Mouse (Mus musculus): ENCODE measurements around the gene Gm20388. TPM values are rescaled to one million over a fixed set of nuclear protein-coding genes. Genes with fewer than 3 reads are reported as not detected.
A peak's percentile ranks its signal among the peaks of the same experiment; 100 is the strongest.

Gm20388 gene
- polyA plus RNA-seq, 1 experiment, result 49.7 TPM

DNA sequence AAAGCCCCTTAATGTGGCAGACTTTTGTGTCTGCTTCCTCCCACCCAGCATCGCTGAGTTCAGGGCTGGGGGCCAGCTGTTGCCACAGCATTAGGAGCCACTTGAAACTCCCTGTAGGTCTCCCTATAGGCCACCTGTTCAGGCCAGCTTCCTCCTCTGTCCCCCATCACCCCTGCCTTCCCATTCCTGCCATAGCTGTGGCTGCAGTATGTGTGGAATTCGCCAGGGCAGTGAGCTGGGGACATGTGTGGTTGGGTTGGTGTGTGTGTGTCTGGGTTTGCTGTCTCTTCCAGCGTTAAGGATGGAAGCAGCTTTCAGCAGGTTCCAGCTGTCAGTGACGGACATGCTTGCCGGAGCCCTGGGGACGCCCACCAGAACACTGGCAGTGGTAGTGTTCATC is 2125.7 kb downstream of the Gm20388 start:
- TF ChIP-seq CTCF (conservative IDR thresholded peaks at IDR 0.05; ENCODE audit: insufficient read depth, insufficient read length, low read depth, low read length) (no peak), POLR2A (IDR thresholded peaks at IDR 0.05; ENCODE audit: low read depth, low read length) (no peak)
- Histone ChIP-seq H3K4me1 (ENCODE audit: control insufficient read depth, insufficient read depth, low read length) (no peaks in the 10 kb centered on the region), H3K27me3 (replicated peaks; ENCODE audit: control insufficient read depth, insufficient read depth, low read length) (no peaks in the 10 kb centered on the region), H3K4me3 (ENCODE audit: insufficient read depth, low read depth, low read length) (no peak overlapping the region), H3K27ac (ENCODE audit: insufficient read depth, low read depth, low read length) (no peak overlapping the region), H3K36me3 (ENCODE audit: control insufficient read depth, insufficient read depth, low read length) (no peaks in the 10 kb centered on the region)
- 79% methylated on average over 6 of the region's 6 CpGs for WGBS
- DNase-seq, result no peak

DNA sequence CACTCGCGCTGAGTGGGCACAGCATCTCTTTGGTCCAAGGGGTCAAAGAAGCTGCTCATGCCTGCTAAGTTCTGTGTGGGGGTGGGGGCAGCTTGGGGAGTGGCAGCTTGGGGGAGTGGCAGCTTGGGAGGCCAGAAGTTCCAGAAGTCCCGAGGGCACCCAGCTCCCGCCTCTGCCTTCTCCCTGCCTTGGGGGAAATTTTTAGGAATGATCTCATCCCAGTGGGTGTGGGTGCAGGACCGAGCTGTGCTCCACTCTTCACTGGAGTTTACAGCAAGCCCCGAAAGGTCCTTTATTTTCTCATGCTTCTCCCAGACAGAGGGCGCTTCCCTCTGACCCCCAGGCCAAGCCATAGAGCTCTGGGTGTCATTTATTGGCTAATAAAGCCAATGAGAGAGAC is 2126.6 kb downstream of the Gm20388 start:
- WGBS, result 58% methylated on average over 7 of the region's 7 CpGs
- no peak overlapping the region for H3K27ac ChIP-seq (ENCODE audit: insufficient read depth, low read depth, low read length)
- H3K4me3 ChIP-seq (ENCODE audit: insufficient read depth, low read depth, low read length), result no peak overlapping the region
- DNase-seq, result no peak
- TF ChIP-seq POLR2A (IDR thresholded peaks at IDR 0.05; ENCODE audit: low read depth, low read length), result no peak
- TF ChIP-seq CTCF (conservative IDR thresholded peaks at IDR 0.05; ENCODE audit: insufficient read depth, insufficient read length, low read depth, low read length), result no peak
- no peaks in the 10 kb centered on the region for H3K4me1 ChIP-seq (ENCODE audit: control insufficient read depth, insufficient read depth, low read length)
- no peaks in the 10 kb centered on the region for H3K27me3 ChIP-seq (replicated peaks; ENCODE audit: control insufficient read depth, insufficient read depth, low read length)
- H3K36me3 ChIP-seq (ENCODE audit: control insufficient read depth, insufficient read depth, low read length), result no peaks in the 10 kb centered on the region

DNA sequence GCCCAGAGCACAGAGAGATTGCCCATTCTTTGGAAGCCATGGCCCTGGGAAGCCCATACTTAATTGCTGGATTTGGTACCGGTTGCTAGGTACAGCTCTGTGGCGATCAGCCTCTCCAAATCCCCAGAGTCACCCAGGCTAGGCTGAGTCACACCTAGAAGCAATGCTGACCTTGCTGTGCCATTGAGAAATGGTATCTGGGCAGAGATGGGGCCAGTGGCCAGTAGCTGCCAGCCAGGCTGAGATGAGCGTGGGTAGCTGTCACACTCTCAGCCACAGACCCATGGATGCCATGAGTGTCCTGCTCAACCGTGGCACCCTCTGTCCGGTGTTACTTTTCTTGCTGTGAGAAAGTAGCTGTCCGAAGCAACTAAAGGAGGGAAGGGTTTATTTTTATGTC is 2127.4 kb downstream of the Gm20388 start:
- Histone ChIP-seq H3K27me3 (replicated peaks; ENCODE audit: control insufficient read depth, insufficient read depth, low read length) (no peaks in the 10 kb centered on the region), H3K4me3 (ENCODE audit: insufficient read depth, low read depth, low read length) (no peak overlapping the region), H3K4me1 (ENCODE audit: control insufficient read depth, insufficient read depth, low read length) (no peaks in the 10 kb centered on the region), H3K36me3 (ENCODE audit: control insufficient read depth, insufficient read depth, low read length) (no peaks in the 10 kb centered on the region), H3K27ac (ENCODE audit: insufficient read depth, low read depth, low read length) (no peak overlapping the region)
- no peak for TF ChIP-seq POLR2A (IDR thresholded peaks at IDR 0.05; ENCODE audit: low read depth, low read length)
- TF ChIP-seq CTCF (conservative IDR thresholded peaks at IDR 0.05; ENCODE audit: insufficient read depth, insufficient read length, low read depth, low read length), result no peak
- WGBS, result 95% methylated on average over 6 of the region's 6 CpGs
- no peak for DNase-seq

GRCm38 (mm10) chr8:122039452-122039851 is 2128.8 kb downstream of the Gm20388 start:
- TF ChIP-seq CTCF (conservative IDR thresholded peaks at IDR 0.05; ENCODE audit: insufficient read depth, insufficient read length, low read depth, low read length), result no peak
- TF ChIP-seq POLR2A (IDR thresholded peaks at IDR 0.05; ENCODE audit: low read depth, low read length), result no peak
- no peaks in the 10 kb centered on the region for H3K36me3 ChIP-seq (ENCODE audit: control insufficient read depth, insufficient read depth, low read length)
- H3K4me3 ChIP-seq (ENCODE audit: insufficient read depth, low read depth, low read length), result no peak overlapping the region
- no peaks in the 10 kb centered on the region for H3K4me1 ChIP-seq (ENCODE audit: control insufficient read depth, insufficient read depth, low read length)
- no peaks in the 10 kb centered on the region for H3K27me3 ChIP-seq (replicated peaks; ENCODE audit: control insufficient read depth, insufficient read depth, low read length)
- WGBS, result 77% methylated on average over 4 of the region's 4 CpGs
- no peak for DNase-seq
- no peak overlapping the region for H3K27ac ChIP-seq (ENCODE audit: insufficient read depth, low read depth, low read length)

DNA sequence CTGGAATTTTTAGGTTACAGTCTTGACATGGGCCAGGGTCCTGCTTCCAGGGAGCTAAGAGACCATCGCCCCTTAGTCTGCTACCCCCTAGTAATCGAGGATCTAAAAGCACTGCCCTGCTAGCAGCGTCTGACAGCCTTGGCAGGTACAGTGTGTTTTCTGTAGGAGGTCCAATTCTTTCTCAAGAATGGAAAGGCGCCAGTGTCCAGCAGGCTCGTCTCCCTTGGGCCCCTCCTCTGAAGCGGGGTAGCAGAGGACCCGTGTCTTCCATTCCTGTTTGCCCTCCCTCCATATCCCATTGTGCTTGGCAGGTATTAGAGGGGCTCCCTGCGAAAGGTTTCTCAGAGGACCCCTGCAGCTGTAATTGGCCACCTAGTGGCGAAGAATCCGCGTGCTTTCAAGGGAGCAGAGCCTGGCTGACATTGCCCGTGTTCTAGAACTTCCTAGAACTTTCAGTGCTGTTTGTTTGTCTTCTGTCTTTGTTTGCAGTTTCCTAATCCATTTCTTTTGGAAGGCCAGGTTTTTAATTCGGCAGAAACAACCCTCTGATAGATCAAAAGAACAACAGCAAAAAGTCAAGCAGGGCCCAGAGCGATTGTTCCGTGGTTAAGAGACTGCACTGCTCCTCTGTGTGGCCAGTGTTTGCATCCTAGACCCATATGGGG is 2136.7 kb downstream of the Gm20388 start:
- no peak for DNase-seq
- WGBS, result 62% methylated on average over 15 of the region's 15 CpGs
- H3K36me3 ChIP-seq (ENCODE audit: control insufficient read depth, insufficient read depth, low read length), result no peaks in the 10 kb centered on the region
- TF ChIP-seq CTCF (conservative IDR thresholded peaks at IDR 0.05; ENCODE audit: insufficient read depth, insufficient read length, low read depth, low read length) (peak; percentile 43), POLR2A (IDR thresholded peaks at IDR 0.05; ENCODE audit: low read depth, low read length) (no peak)
- no peaks in the 10 kb centered on the region for H3K4me1 ChIP-seq (ENCODE audit: control insufficient read depth, insufficient read depth, low read length)
- no peaks in the 10 kb centered on the region for H3K27me3 ChIP-seq (replicated peaks; ENCODE audit: control insufficient read depth, insufficient read depth, low read length)
- H3K27ac ChIP-seq (ENCODE audit: insufficient read depth, low read depth, low read length), result no peak overlapping the region
- H3K4me3 ChIP-seq (ENCODE audit: insufficient read depth, low read depth, low read length), result no peak overlapping the region

GRCm38 (mm10) chr8:122049266-122049665 is 2138.6 kb downstream of the Gm20388 start:
- WGBS, result 91% methylated on average over 4 of the region's 4 CpGs
- Histone ChIP-seq H3K4me3 (ENCODE audit: insufficient read depth, low read depth, low read length) (no peak overlapping the region), H3K4me1 (ENCODE audit: control insufficient read depth, insufficient read depth, low read length) (no peaks in the 10 kb centered on the region), H3K36me3 (ENCODE audit: control insufficient read depth, insufficient read depth, low read length) (no peaks in the 10 kb centered on the region), H3K27me3 (replicated peaks; ENCODE audit: control insufficient read depth, insufficient read depth, low read length) (no peaks in the 10 kb centered on the region), H3K27ac (ENCODE audit: insufficient read depth, low read depth, low read length) (no peak overlapping the region)
- TF ChIP-seq CTCF (conservative IDR thresholded peaks at IDR 0.05; ENCODE audit: insufficient read depth, insufficient read length, low read depth, low read length) (no peak), POLR2A (IDR thresholded peaks at IDR 0.05; ENCODE audit: low read depth, low read length) (no peak)
- no peak for DNase-seq

- Histone ChIP-seq H3K4me1 (ENCODE audit: control insufficient read depth, insufficient read depth, low read length) (no peaks in the 10 kb centered on the region), H3K4me3 (ENCODE audit: insufficient read depth, low read depth, low read length) (no peak overlapping the region), H3K27me3 (replicated peaks; ENCODE audit: control insufficient read depth, insufficient read depth, low read length) (no peaks in the 10 kb centered on the region), H3K27ac (ENCODE audit: insufficient read depth, low read depth, low read length) (no peak overlapping the region), H3K36me3 (ENCODE audit: control insufficient read depth, insufficient read depth, low read length) (no peaks in the 10 kb centered on the region)
- DNase-seq, result no peak
- no peak for TF ChIP-seq CTCF (conservative IDR thresholded peaks at IDR 0.05; ENCODE audit: insufficient read depth, insufficient read length, low read depth, low read length)
- TF ChIP-seq POLR2A (IDR thresholded peaks at IDR 0.05; ENCODE audit: low read depth, low read length), result no peak
- 85% methylated on average over 2 of the region's 2 CpGs for WGBS
Measured at GRCm38 (mm10) chr8:122049923-122050322, 2139.3 kb downstream of the Gm20388 start.

Measured in kidney, adult 2 months (tissue).